Mouse (Mus musculus) embryonic facial prominence, embryonic 12.5 days (tissue): ENCODE measurements around the gene Ugt1a10. TPM values are rescaled to one million over a fixed set of nuclear protein-coding genes. Genes with fewer than 3 reads are reported as not detected.

Source experiments
- ATAC-seq: fragments of 200-750 bp; cut with Nextera tagmentation; 2 replicates; pipeline ENCODE4 v1.8.0; 2017; ENCODE audit not compliant: insufficient number of reproducible peaks, insufficient read depth, low FRiP score, low TSS enrichment
- H3K27ac ChIP-seq: fragments of 300-500 bp; sonication (generic); 2 replicates; pipeline ENCODE4 v1.5.1; 2016; ENCODE audit warnings: mild to moderate bottlenecking
- H3K27me3 ChIP-seq: fragments of 300-500 bp; sonication (generic); 2 replicates; pipeline ENCODE4 v1.6.1; 2016; ENCODE audit warnings: mild to moderate bottlenecking, moderate library complexity
- H3K36me3 ChIP-seq: fragments of 300-500 bp; sonication (generic); 2 replicates; pipeline ENCODE4 v1.6.1; 2016; ENCODE audit warnings: mild to moderate bottlenecking
- H3K4me1 ChIP-seq: fragments of 300-500 bp; sonication (generic); 2 replicates; pipeline ENCODE4 v1.6.1; 2016
- H3K4me2 ChIP-seq: fragments of 300-500 bp; sonication (generic); replicated peaks from 2 replicates; pipeline ENCODE4 v1.6.1; 2016; ENCODE audit warnings: mild to moderate bottlenecking, moderate library complexity
- H3K4me3 ChIP-seq: fragments of 300-500 bp; sonication (generic); 2 replicates; pipeline ENCODE4 v1.5.1; 2016; ENCODE audit warnings: mild to moderate bottlenecking
- H3K9ac ChIP-seq: fragments of 300-500 bp; sonication (generic); 2 replicates; pipeline ENCODE4 v1.6.1; 2016; ENCODE audit warnings: mild to moderate bottlenecking, moderate library complexity
- H3K9me3 ChIP-seq: fragments of 300-500 bp; sonication (generic); 2 replicates; pipeline ENCODE4 v1.6.1; 2016; ENCODE audit warnings: mild to moderate bottlenecking, moderate library complexity
- WGBS: fragments of 180-500 bp; shearing (Covaris S2); methylation state at CpG from one replicate; pipeline ENCODE4 v1.1.7; 2016; 5-methylcytosine and 5-hydroxymethylcytosine counted together
- polyA plus RNA-seq: library from polyadenylated mRNA; unstranded; fragments of >200 nt; fragmentation: Nextera tagmentation; extraction: Ambion mirVana; gene quantifications from 2 replicates; pipeline ENCODE4 v1.2.1, GENCODE M21; 2016

Ugt1a10 gene
- polyA plus RNA-seq, 1 experiment from 2014 or later = not detected

DNA sequence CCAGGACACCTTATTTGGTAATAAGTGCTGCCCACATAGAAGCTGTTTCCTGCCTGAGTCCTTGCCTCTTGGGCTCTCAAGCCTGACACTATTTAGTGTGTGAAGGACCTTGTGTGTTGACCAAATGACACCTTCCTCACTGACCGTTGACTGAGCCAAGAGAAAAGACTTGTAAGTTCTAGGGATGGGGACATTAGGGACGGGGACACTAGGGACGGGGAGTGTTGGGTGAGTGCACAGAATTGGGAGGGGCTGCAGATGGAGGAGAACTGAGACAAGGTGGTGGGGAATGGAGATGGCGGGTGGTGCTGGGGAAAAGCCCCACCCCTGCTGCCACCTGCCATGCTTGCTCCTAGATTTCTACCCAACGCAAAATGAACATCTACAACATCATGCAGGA lies 174.8 kb downstream of the Ugt1a10 start:
- no peak for ATAC-seq
- 86% methylated on average over 5 of the region's 5 CpGs for WGBS

DNA sequence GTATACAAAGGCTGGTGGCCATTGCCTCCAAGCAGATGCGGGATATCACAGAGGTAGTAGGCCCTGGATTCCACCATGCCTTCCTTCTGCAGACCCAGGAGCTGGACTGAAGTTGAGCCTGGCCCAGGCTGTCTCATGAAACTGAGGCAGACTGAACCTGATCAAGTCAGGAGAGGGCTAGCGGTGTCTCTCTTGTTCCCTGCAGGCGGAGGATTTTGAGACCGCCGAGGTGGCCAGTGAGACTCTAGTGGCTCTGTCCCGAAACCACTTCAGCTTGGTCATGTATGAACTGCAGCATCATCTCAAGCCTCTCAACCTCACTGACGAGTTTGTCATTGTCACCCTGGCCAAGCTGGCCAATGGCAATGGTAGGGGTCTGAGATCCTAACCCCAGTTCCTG lies 175.2 kb downstream of the Ugt1a10 start:
- no peak for ATAC-seq
- no peak overlapping the region for H3K27ac ChIP-seq
- H3K4me1 ChIP-seq = no peaks in the 10 kb centered on the region
- H3K9me3 ChIP-seq = peaks cover 98% of the 10 kb centered on the region
- no peaks in the 10 kb centered on the region for H3K36me3 ChIP-seq
- H3K4me2 ChIP-seq = no peak overlapping the region
- no peak overlapping the region for H3K9ac ChIP-seq
- H3K27me3 ChIP-seq = no peaks in the 10 kb centered on the region
- 70% methylated on average over 7 of the region's 7 CpGs for WGBS
- H3K4me3 ChIP-seq = no peak overlapping the region

More for the DNA sequence above, 174.8 kb downstream of the Ugt1a10 start:
- no peak overlapping the region for H3K4me2 ChIP-seq
- H3K4me1 ChIP-seq = no peaks in the 10 kb centered on the region
- H3K36me3 ChIP-seq = no peaks in the 10 kb centered on the region
- no peak overlapping the region for H3K9ac ChIP-seq
- H3K27me3 ChIP-seq = no peaks in the 10 kb centered on the region
- H3K27ac ChIP-seq = no peak overlapping the region
- H3K4me3 ChIP-seq = no peak overlapping the region
- H3K9me3 ChIP-seq = peaks cover 96% of the 10 kb centered on the region

DNA sequence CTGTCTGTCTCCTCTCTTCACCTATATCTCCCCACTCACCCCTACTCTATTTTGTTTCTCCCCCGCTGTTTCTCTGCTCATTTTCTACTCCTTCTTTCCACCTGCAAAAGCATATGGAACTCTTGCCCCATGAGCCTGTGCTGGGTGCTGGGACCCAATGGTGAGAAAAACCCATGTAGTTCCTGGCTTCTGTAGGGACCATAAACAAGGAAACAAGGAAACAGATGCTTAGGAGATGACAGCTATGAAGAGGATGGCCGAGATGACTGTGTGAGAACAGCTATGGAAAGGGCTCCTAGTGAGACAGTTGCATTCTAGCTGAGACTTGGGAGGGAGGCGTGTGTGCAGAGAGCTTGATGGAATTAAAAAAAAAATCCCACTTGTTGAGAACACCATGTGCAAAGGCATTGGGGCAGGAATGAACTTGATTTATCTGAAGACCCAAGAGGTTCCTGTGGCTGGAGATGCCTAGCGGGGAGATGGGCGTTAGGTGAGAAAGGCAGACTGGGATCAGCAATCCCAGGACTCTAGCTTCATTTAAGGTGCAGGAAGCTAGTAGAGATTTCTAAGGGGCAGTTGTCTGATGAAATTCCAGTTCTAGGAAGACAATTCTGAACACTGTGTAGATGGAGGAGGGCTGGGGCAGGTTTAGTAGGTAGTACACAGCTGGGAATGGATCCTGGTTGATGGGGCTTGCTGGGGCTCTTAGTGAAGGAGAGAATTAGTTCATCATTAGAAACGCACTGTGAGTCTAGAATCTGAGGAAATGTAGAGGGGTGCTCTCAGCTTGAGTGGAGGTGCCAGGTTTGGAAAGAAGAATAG lies 176.0 kb downstream of the Ugt1a10 start:
- H3K27me3 ChIP-seq = no peaks in the 10 kb centered on the region
- ATAC-seq = no peak
- no peak overlapping the region for H3K4me3 ChIP-seq
- H3K9ac ChIP-seq = no peak overlapping the region
- 74% methylated on average over 6 of the region's 6 CpGs for WGBS
- H3K4me2 ChIP-seq = no peak overlapping the region
- H3K36me3 ChIP-seq = no peaks in the 10 kb centered on the region
- no peak overlapping the region for H3K27ac ChIP-seq
- H3K4me1 ChIP-seq = no peaks in the 10 kb centered on the region
- peaks cover 98% of the 10 kb centered on the region for H3K9me3 ChIP-seq

- Histone ChIP-seq H3K9me3 (peaks cover 96% of the 10 kb centered on the region), H3K4me3 (no peak overlapping the region), H3K4me2 (no peak overlapping the region), H3K4me1 (no peaks in the 10 kb centered on the region), H3K9ac (no peak overlapping the region), H3K27ac (no peak overlapping the region), H3K27me3 (no peaks in the 10 kb centered on the region), H3K36me3 (no peaks in the 10 kb centered on the region)
- WGBS = 65% methylated on average over 7 of the region's 7 CpGs
- no peak for ATAC-seq
Measured at GRCm38 (mm10) chr1:88231803-88232499, 176.8 kb downstream of the Ugt1a10 start.

GRCm38 (mm10) chr1:88232664-88233380 lies 177.6 kb downstream of the Ugt1a10 start:
- H3K27ac ChIP-seq = no peak overlapping the region
- H3K9me3 ChIP-seq = peaks cover 97% of the 10 kb centered on the region
- no peak overlapping the region for H3K4me3 ChIP-seq
- no peaks in the 10 kb centered on the region for H3K4me1 ChIP-seq
- H3K36me3 ChIP-seq = no peaks in the 10 kb centered on the region
- H3K4me2 ChIP-seq = no peak overlapping the region
- ATAC-seq = no peak
- H3K27me3 ChIP-seq = no peaks in the 10 kb centered on the region
- no peak overlapping the region for H3K9ac ChIP-seq
- 55% methylated on average over 3 of the region's 3 CpGs for WGBS

DNA sequence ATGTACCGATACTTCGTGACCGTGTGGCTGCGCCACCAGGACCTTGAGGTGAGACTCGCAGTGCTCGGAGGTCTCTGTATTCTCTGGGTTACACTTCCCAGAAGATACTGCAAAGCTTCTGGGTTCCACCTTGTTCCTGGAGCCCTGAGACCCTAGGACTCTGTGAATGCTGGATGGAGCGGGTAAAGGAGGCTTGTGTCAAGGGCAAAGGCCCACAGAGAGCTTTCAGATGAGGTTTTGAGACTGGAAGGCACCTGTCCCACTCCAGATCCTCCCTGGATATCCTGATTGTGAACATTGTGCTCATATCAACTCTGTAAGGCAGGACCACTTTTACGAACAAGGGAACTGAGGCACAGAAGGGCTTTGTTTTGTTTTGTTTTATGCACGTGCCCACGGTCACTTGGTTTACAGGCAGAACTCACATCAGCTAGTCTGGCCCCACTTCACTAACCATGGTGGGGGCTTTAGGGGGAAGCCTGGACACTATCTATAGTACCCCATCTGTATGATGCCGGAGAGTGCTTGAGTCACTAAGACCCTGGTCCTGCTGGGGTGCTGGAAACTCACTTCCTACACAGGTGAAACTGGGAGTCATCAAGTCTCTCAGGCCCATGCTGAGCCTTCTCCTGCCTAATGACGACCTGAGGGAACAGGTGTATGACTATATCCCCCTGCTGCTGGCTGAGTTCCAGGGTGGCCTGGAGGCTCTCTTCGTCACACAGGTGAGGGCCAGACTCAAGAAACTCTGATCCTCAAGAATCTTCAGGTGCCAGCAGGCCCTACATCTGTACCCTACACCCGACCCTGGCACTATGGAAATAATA lies 178.4 kb downstream of the Ugt1a10 start:
- 68% methylated on average over 14 of the region's 14 CpGs for WGBS
- ATAC-seq = no peak
- no peak overlapping the region for H3K4me2 ChIP-seq
- H3K9ac ChIP-seq = no peak overlapping the region
- H3K27me3 ChIP-seq = no peaks in the 10 kb centered on the region
- no peaks in the 10 kb centered on the region for H3K36me3 ChIP-seq
- no peaks in the 10 kb centered on the region for H3K4me1 ChIP-seq
- H3K4me3 ChIP-seq = no peak overlapping the region
- H3K27ac ChIP-seq = no peak overlapping the region
- H3K9me3 ChIP-seq = peaks cover 97% of the 10 kb centered on the region

DNA sequence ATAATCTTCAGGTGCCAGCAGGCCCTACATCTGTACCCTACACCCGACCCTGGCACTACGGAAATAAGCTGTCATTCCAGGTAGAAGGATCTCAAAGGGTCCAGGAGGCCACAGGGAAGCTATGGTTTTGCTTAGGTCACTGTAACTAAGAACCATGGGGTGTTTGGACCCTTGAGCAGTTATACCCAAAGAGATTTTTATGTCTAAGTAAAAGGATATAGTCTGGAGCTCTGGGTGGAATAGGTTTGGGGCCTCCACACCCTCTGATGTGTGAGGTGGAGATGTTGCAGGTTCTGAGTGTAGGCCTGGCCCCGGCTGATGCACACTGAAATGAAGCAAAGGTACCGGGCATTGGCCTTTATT lies 179.0 kb downstream of the Ugt1a10 start:
- H3K4me3 ChIP-seq = no peak overlapping the region
- no peaks in the 10 kb centered on the region for H3K4me1 ChIP-seq
- H3K36me3 ChIP-seq = no peaks in the 10 kb centered on the region
- H3K9ac ChIP-seq = no peak overlapping the region
- no peaks in the 10 kb centered on the region for H3K27me3 ChIP-seq
- no peak for ATAC-seq
- 66% methylated on average over 4 of the region's 4 CpGs for WGBS
- H3K27ac ChIP-seq = no peak overlapping the region
- H3K4me2 ChIP-seq = no peak overlapping the region
- peaks cover 97% of the 10 kb centered on the region for H3K9me3 ChIP-seq

GRCm38 (mm10) chr1:88234646-88235045 lies 179.5 kb downstream of the Ugt1a10 start:
- Histone ChIP-seq H3K4me1 (no peaks in the 10 kb centered on the region), H3K4me2 (no peak overlapping the region), H3K9ac (no peak overlapping the region), H3K36me3 (no peaks in the 10 kb centered on the region), H3K9me3 (peaks cover 97% of the 10 kb centered on the region), H3K4me3 (no peak overlapping the region), H3K27me3 (no peaks in the 10 kb centered on the region), H3K27ac (no peak overlapping the region)
- 46% methylated on average over 5 of the region's 5 CpGs for WGBS
- no peak for ATAC-seq

DNA sequence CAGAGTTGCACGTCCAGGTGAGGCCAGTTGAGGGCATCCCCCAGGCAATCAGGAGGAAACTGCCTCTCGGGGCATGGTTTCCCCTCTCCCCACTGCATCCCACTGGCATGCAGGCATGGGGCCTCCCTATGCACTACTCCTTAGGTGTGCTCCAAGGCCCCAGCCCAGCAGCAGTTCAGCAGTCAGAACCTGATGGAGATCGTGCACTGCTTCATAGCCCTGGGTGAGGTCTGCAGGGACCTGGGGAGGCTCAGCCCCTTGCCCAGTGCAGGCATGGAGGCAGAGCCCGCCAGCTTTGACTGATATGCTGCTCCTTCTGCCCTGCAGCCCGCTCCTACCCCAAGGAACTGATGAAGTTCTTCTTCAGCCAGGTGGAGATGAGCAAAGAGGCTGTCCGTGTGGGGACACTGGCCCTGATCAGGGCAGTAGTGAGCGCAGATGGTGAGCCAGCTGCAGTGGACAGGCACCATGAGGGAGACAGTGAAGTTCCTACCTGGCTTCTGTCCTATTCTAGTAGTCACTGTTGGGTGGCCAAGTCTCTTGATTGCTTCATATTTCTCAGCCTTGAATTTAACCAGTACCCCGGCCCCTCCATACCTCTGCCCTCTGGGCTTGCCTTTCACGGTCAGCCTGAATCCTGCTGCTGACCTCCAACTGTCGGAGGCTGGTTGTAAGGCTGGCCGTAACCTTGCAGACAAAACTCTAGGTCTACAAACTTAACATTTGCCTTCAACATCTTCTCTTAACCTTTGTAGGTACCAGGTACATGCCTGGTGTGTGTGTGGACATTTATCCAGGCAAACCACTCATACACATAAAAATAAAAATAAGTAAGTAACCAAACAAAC lies 180.1 kb downstream of the Ugt1a10 start:
- WGBS = 62% methylated on average over 11 of the region's 11 CpGs

GRCm38 (mm10) chr1:88235894-88236415 lies 180.8 kb downstream of the Ugt1a10 start:
- no peak overlapping the region for H3K4me3 ChIP-seq
- 62% methylated on average over 4 of the region's 4 CpGs for WGBS
- no peak overlapping the region for H3K27ac ChIP-seq
- H3K27me3 ChIP-seq = no peaks in the 10 kb centered on the region
- ATAC-seq = no peak
- no peak overlapping the region for H3K9ac ChIP-seq
- H3K4me1 ChIP-seq = no peaks in the 10 kb centered on the region
- H3K9me3 ChIP-seq = peaks cover 97% of the 10 kb centered on the region
- H3K4me2 ChIP-seq = no peak overlapping the region
- no peaks in the 10 kb centered on the region for H3K36me3 ChIP-seq

More for the DNA sequence above, 180.1 kb downstream of the Ugt1a10 start:
- Histone ChIP-seq H3K27me3 (no peaks in the 10 kb centered on the region), H3K4me2 (no peak overlapping the region), H3K9ac (no peak overlapping the region), H3K4me3 (no peak overlapping the region), H3K27ac (no peak overlapping the region), H3K9me3 (peaks cover 97% of the 10 kb centered on the region), H3K36me3 (no peaks in the 10 kb centered on the region), H3K4me1 (no peaks in the 10 kb centered on the region)
- 0 out of 2 replicates have a peak, but pooled peaks have one; percentile 4 for ATAC-seq
